Mouse (Mus musculus): ENCODE data around the gene Hpse2. TPM values are rescaled to one million over a fixed set of nuclear protein-coding genes. Genes with fewer than 3 reads are reported as not detected.

Gene Hpse2
- polyA plus RNA-seq (2015; fragmentation: Nextera tagmentation; extraction: Ambion mirVana) = 0.96 and 0.99 TPM in 2 replicates

GRCm38 (mm10) chr19:43388017-43388904 is at the start of gene Hpse2:
Hpse2 (minus strand) TSS chr19:43388355.
- no peak for ATAC-seq (replicated peaks; ENCODE audit: extremely low read depth, insufficient read depth, low FRiP score)
- Histone ChIP-seq H3K4me1 (ENCODE audit: control insufficient read depth, insufficient read depth, low read length) (peaks cover 22% of the 10 kb centered on the region), H3K36me3 (ENCODE audit: control insufficient read depth, insufficient read depth) (no peaks in the 10 kb centered on the region), H3K27me3 (ENCODE audit: control insufficient read depth, insufficient read depth, low read length) (peaks cover 54% of the 10 kb centered on the region), H3K4me2 (ENCODE audit: low read depth, low read length) (peak within 1 kb of the TSS; percentile 72), H3K27ac (ENCODE audit: low read length) (no peak within 1 kb of the TSS), H3K9me3 (replicated peaks; ENCODE audit: control insufficient read depth, low read length) (no peaks in the 10 kb centered on the region), H3K4me3 (ENCODE audit: low read length) (peak within 1 kb of the TSS; percentile 52), H3K9ac (ENCODE audit: low read length) (no peak within 1 kb of the TSS)
- 4% methylated on average over 18 of the region's 18 CpGs for WGBS

DNA sequence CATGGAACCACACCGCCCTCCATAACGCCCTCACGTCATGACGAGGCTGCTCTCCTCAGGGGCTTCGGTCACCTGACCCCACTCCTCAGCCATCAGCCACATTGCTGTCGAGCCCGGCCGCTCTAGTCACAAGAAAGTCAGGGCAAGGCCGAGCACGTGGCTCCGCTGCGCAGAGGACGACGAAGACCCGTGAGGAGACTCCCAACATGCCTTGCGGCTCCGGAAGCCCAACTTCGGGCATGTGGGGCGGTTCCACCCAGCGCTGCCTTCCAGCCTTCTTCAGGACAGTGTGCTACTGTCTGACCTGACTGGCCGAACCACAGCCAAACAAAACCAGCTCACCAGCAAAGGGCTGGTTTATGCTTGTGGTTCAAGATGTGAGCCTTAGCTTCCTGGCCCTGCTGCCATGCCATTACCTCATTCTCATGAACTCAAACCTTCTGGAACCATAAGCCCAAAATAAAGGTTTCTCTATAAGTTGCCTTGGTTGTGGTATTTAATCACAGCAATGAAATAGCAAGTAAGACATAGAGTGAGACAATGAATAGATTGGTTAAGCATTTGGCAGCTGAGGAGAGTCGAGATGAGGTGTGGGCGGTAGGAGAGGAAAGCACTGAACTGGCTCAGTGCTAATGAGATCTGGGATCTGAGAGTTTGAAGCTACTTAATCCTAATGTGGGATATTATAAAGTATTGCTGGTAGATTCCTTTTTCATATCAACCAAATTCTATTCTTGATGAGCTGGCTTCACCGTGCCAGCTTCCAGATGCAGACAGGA is 39.5 kb upstream of the Hpse2 start:
- H3K9me3 ChIP-seq (replicated peaks; ENCODE audit: control insufficient read depth, low read length) = no peaks in the 10 kb centered on the region
- ATAC-seq (replicated peaks; ENCODE audit: extremely low read depth, insufficient read depth, low FRiP score) = no peak
- no peaks in the 10 kb centered on the region for H3K36me3 ChIP-seq (ENCODE audit: control insufficient read depth, insufficient read depth)
- H3K27ac ChIP-seq (ENCODE audit: low read length) = no peak overlapping the region
- H3K4me2 ChIP-seq (ENCODE audit: low read depth, low read length) = no peak overlapping the region
- WGBS = 79% methylated on average over 24 of the region's 24 CpGs
- H3K27me3 ChIP-seq (ENCODE audit: control insufficient read depth, insufficient read depth, low read length) = 0 out of 2 replicates have a peak, but pooled peaks cover 2% of the 10 kb centered on the region
- H3K4me3 ChIP-seq (ENCODE audit: low read length) = no peak overlapping the region
- no peak overlapping the region for H3K9ac ChIP-seq (ENCODE audit: low read length)
- H3K4me1 ChIP-seq (ENCODE audit: control insufficient read depth, insufficient read depth, low read length) = no peaks in the 10 kb centered on the region

DNA sequence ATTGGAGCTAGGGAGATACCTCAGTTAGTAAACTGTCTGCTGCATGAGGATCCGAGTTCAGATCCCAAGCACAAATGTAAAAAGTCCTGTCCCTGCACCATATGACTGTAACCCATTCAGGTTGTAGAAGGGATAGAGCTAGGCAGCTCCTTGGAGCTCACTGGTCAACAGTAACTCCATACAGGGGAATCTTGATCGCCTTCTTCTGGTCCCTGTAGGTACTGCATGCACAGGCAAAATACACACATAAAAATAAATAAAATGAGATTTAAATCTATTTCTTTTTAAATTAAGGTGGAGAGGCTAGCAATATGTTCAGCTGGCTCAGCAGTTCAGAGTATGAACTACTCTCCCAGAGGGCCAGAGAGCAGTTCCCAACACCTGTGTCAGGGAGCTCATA is 35.9 kb upstream of the Hpse2 start:
- Histone ChIP-seq H3K9me3 (replicated peaks; ENCODE audit: control insufficient read depth, low read length) (no peaks in the 10 kb centered on the region), H3K4me3 (ENCODE audit: low read length) (no peak overlapping the region), H3K4me1 (ENCODE audit: control insufficient read depth, insufficient read depth, low read length) (no peaks in the 10 kb centered on the region), H3K27ac (ENCODE audit: low read length) (no peak overlapping the region), H3K9ac (ENCODE audit: low read length) (no peak overlapping the region), H3K27me3 (ENCODE audit: control insufficient read depth, insufficient read depth, low read length) (0 out of 2 replicates have a peak, but pooled peaks cover under 1% of the 10 kb centered on the region), H3K36me3 (ENCODE audit: control insufficient read depth, insufficient read depth) (no peaks in the 10 kb centered on the region), H3K4me2 (ENCODE audit: low read depth, low read length) (no peak overlapping the region)
- WGBS = 66% methylated on average over 2 of the region's 2 CpGs
- ATAC-seq (replicated peaks; ENCODE audit: extremely low read depth, insufficient read depth, low FRiP score) = no peak

- ATAC-seq (replicated peaks; ENCODE audit: extremely low read depth, insufficient read depth, low FRiP score) = no peak
- Histone ChIP-seq H3K36me3 (ENCODE audit: control insufficient read depth, insufficient read depth) (no peaks in the 10 kb centered on the region), H3K4me2 (ENCODE audit: low read depth, low read length) (no peak overlapping the region), H3K9me3 (replicated peaks; ENCODE audit: control insufficient read depth, low read length) (no peaks in the 10 kb centered on the region), H3K9ac (ENCODE audit: low read length) (no peak overlapping the region), H3K4me1 (ENCODE audit: control insufficient read depth, insufficient read depth, low read length) (no peaks in the 10 kb centered on the region), H3K27me3 (ENCODE audit: control insufficient read depth, insufficient read depth, low read length) (no peaks in the 10 kb centered on the region), H3K27ac (ENCODE audit: low read length) (no peak overlapping the region), H3K4me3 (ENCODE audit: low read length) (no peak overlapping the region)
- WGBS = 71% methylated on average over 3 of the region's 3 CpGs
Observed at GRCm38 (mm10) chr19:43420506-43420905, 32.4 kb upstream of the Hpse2 start.

- H3K9me3 ChIP-seq (replicated peaks; ENCODE audit: control insufficient read depth, low read length) = no peaks in the 10 kb centered on the region
- no peak overlapping the region for H3K27ac ChIP-seq (ENCODE audit: low read length)
- H3K9ac ChIP-seq (ENCODE audit: low read length) = no peak overlapping the region
- no peaks in the 10 kb centered on the region for H3K36me3 ChIP-seq (ENCODE audit: control insufficient read depth, insufficient read depth)
- WGBS = 51% methylated on average over 2 of the region's 2 CpGs
- H3K27me3 ChIP-seq (ENCODE audit: control insufficient read depth, insufficient read depth, low read length) = no peaks in the 10 kb centered on the region
- no peaks in the 10 kb centered on the region for H3K4me1 ChIP-seq (ENCODE audit: control insufficient read depth, insufficient read depth, low read length)
- no peak for ATAC-seq (replicated peaks; ENCODE audit: extremely low read depth, insufficient read depth, low FRiP score)
- no peak overlapping the region for H3K4me2 ChIP-seq (ENCODE audit: low read depth, low read length)
- no peak overlapping the region for H3K4me3 ChIP-seq (ENCODE audit: low read length)
Observed at GRCm38 (mm10) chr19:43415565-43415964, 27.4 kb upstream of the Hpse2 start.

GRCm38 (mm10) chr19:43407181-43407580 is 19.0 kb upstream of the Hpse2 start:
- WGBS = 22% methylated on average over 1 of the region's 1 CpGs
- ATAC-seq (replicated peaks; ENCODE audit: extremely low read depth, insufficient read depth, low FRiP score) = no peak

GRCm38 (mm10) chr19:43396327-43396726 is 8.2 kb upstream of the Hpse2 start:
- Histone ChIP-seq H3K4me3 (ENCODE audit: low read length) (no peak overlapping the region), H3K4me2 (ENCODE audit: low read depth, low read length) (no peak overlapping the region), H3K27me3 (ENCODE audit: control insufficient read depth, insufficient read depth, low read length) (peaks cover 2% of the 10 kb centered on the region; the same call in 1 of the 2 replicates), H3K4me1 (ENCODE audit: control insufficient read depth, insufficient read depth, low read length) (no peaks in the 10 kb centered on the region), H3K9me3 (replicated peaks; ENCODE audit: control insufficient read depth, low read length) (no peaks in the 10 kb centered on the region), H3K27ac (ENCODE audit: low read length) (no peak overlapping the region), H3K9ac (ENCODE audit: low read length) (no peak overlapping the region), H3K36me3 (ENCODE audit: control insufficient read depth, insufficient read depth) (no peaks in the 10 kb centered on the region)
- no peak for ATAC-seq (replicated peaks; ENCODE audit: extremely low read depth, insufficient read depth, low FRiP score)
- WGBS = 5% methylated on average over 4 of the region's 4 CpGs

More at GRCm38 (mm10) chr19:43407181-43407580, 19.0 kb upstream of the Hpse2 start:
- Histone ChIP-seq H3K9me3 (replicated peaks; ENCODE audit: control insufficient read depth, low read length) (no peaks in the 10 kb centered on the region), H3K36me3 (ENCODE audit: control insufficient read depth, insufficient read depth) (no peaks in the 10 kb centered on the region), H3K9ac (ENCODE audit: low read length) (no peak overlapping the region), H3K4me1 (ENCODE audit: control insufficient read depth, insufficient read depth, low read length) (no peaks in the 10 kb centered on the region), H3K27ac (ENCODE audit: low read length) (no peak overlapping the region), H3K27me3 (ENCODE audit: control insufficient read depth, insufficient read depth, low read length) (no peaks in the 10 kb centered on the region), H3K4me2 (ENCODE audit: low read depth, low read length) (no peak overlapping the region), H3K4me3 (ENCODE audit: low read length) (no peak overlapping the region)

DNA sequence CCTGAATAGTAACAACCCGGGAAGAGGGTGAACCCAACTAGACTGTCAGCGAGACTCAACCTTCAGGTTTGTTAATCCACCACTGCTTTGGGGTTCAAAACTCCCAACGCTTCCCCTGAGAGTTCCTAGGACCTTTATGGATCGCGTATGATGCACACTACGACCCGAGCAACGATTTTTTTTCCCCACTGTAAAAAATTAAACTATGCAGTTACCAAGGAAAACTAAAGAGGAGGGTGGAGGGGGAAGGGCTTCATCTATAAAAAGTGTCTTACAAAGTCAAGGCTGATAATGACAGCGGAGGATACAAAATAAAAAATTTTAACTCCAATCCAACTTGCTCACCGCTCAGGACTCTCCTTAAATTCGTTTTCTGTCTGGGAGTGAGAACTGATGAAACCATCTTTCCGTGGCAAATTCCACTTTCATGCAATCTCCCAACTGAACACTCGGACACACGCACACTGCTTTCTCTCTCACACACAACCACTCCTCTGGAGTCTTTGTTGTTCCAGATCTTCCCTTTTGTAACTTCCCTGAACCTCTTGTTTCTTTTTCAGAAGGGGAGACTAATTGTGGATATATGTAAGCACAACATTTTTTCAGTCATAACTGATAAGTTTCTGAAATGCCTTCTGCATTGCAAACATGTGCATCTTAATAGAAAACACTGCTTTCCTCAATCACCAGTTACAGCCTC is 934 bp downstream of the Hpse2 start:
- Histone ChIP-seq H3K4me1 (ENCODE audit: control insufficient read depth, insufficient read depth, low read length) (peaks cover 22% of the 10 kb centered on the region), H3K4me3 (ENCODE audit: low read length) (peak overlapping the region; percentile 52), H3K9me3 (replicated peaks; ENCODE audit: control insufficient read depth, low read length) (no peaks in the 10 kb centered on the region), H3K27ac (ENCODE audit: low read length) (no peak overlapping the region), H3K9ac (ENCODE audit: low read length) (no peak overlapping the region), H3K27me3 (ENCODE audit: control insufficient read depth, insufficient read depth, low read length) (peaks cover 58% of the 10 kb centered on the region), H3K4me2 (ENCODE audit: low read depth, low read length) (peak overlapping the region; percentile 72), H3K36me3 (ENCODE audit: control insufficient read depth, insufficient read depth) (no peaks in the 10 kb centered on the region)
- no peak for ATAC-seq (replicated peaks; ENCODE audit: extremely low read depth, insufficient read depth, low FRiP score)
- 4% methylated on average over 14 of the region's 14 CpGs for WGBS
